Mouse (Mus musculus): ENCODE measurements at regions not wholly inside any gene's neighbourhood (a gene's known extent, or its start where the extent isn't known, plus 50 kb on each side); places are given as distances from the start of the nearest gene placed in this dataset.
"Not testable (repeated sequence)": the region's sequence is repeated elsewhere in the genome, so short reads cannot be mapped to it uniquely, and the experiment has no call there.

GRCm38 (mm10) chr6:89125916-89126315, 223.9 kb downstream of the Tpra1 start:
- no peak for DNase-seq (ENCODE audit: low read depth in 2 of 2, low spot score in 2 of 2)

- not testable (repeated sequence) for DNase-seq (ENCODE audit: low read depth in 2 of 2, low spot score in 2 of 2)
Measured at GRCm38 (mm10) chr6:89128141-89128540, 226.1 kb downstream of the Tpra1 start.

GRCm38 (mm10) chr6:89140469-89140868, 222.0 kb downstream of the Plxna1 start:
- no peak for DNase-seq (ENCODE audit: low read depth in 2 of 2, low spot score in 2 of 2)

GRCm38 (mm10) chr6:89153027-89153662, 209.3 kb downstream of the Plxna1 start:
- DNase-seq (ENCODE audit: low read depth in 2 of 2, low spot score in 2 of 2), result no peak

GRCm38 (mm10) chr6:89157501-89157900, 204.9 kb downstream of the Plxna1 start:
- no peak for DNase-seq (ENCODE audit: low read depth in 2 of 2, low spot score in 2 of 2)

- DNase-seq (ENCODE audit: low read depth in 2 of 2, low spot score in 2 of 2), result no peak
Measured at GRCm38 (mm10) chr6:89160051-89160450, 202.4 kb downstream of the Plxna1 start.

- no peak for DNase-seq (ENCODE audit: low read depth in 2 of 2, low spot score in 2 of 2)
Measured at GRCm38 (mm10) chr6:89161746-89162145, 200.7 kb downstream of the Plxna1 start.

GRCm38 (mm10) chr6:89169520-89169919, 192.9 kb downstream of the Plxna1 start:
- DNase-seq (ENCODE audit: low read depth in 2 of 2, low spot score in 2 of 2), result no peak

GRCm38 (mm10) chr6:89184920-89185319, 177.5 kb downstream of the Plxna1 start:
- DNase-seq (ENCODE audit: low read depth in 2 of 2, low spot score in 2 of 2), result not testable (repeated sequence)

- DNase-seq (ENCODE audit: low read depth in 2 of 2, low spot score in 2 of 2), result not testable (repeated sequence)
Measured at GRCm38 (mm10) chr6:89200514-89201284, 161.7 kb downstream of the Plxna1 start.

GRCm38 (mm10) chr6:89215021-89215420, 147.4 kb downstream of the Plxna1 start:
- DNase-seq (ENCODE audit: low read depth in 2 of 2, low spot score in 2 of 2), result no peak

- DNase-seq (ENCODE audit: low read depth in 2 of 2, low spot score in 2 of 2), result no peak
Measured at GRCm38 (mm10) chr6:89235416-89236075, 126.9 kb downstream of the Plxna1 start.

GRCm38 (mm10) chr6:89236226-89236625, 126.2 kb downstream of the Plxna1 start:
- DNase-seq (ENCODE audit: low read depth in 2 of 2, low spot score in 2 of 2), result no peak

GRCm38 (mm10) chr6:89236892-89237646, 125.4 kb downstream of the Plxna1 start:
- no peak for DNase-seq (ENCODE audit: low read depth in 2 of 2, low spot score in 2 of 2)

GRCm38 (mm10) chr6:89238871-89239270, 123.5 kb downstream of the Plxna1 start:
- DNase-seq (ENCODE audit: low read depth in 2 of 2, low spot score in 2 of 2), result no peak

- DNase-seq (ENCODE audit: low read depth in 2 of 2, low spot score in 2 of 2), result no peak
Measured at GRCm38 (mm10) chr6:89239511-89239910, 122.9 kb downstream of the Plxna1 start.

GRCm38 (mm10) chr6:89240168-89240705, 122.2 kb downstream of the Plxna1 start:
- no peak for DNase-seq (ENCODE audit: low read depth in 2 of 2, low spot score in 2 of 2)

GRCm38 (mm10) chr6:89242371-89243288, 119.8 kb downstream of the Plxna1 start:
- no peak for DNase-seq (ENCODE audit: low read depth in 2 of 2, low spot score in 2 of 2)

GRCm38 (mm10) chr6:89245506-89245905, 116.9 kb downstream of the Plxna1 start:
- DNase-seq (ENCODE audit: low read depth in 2 of 2, low spot score in 2 of 2), result no peak

GRCm38 (mm10) chr6:89246261-89246660, 116.2 kb downstream of the Plxna1 start:
- no peak for DNase-seq (ENCODE audit: low read depth in 2 of 2, low spot score in 2 of 2)
